Comparison of ENCODE assay signal across 10 mouse cellular contexts in genomic region chr12:30912840-30913239, GRCm38 (mm10). TPM values are rescaled to one million over a fixed set of nuclear protein-coding genes. Genes with fewer than 3 reads are reported as not detected.
DNase-seq lines count a peak whose midpoint lies in the region; ATAC-seq and TF ChIP-seq lines count a peak whose summit lies in the region.
"Had no signal": no experiment of that assay in that cellular context is flagged by ENCODE, and none has a peak within 500 bp of the region (broad histone marks: within the 10 kb centered on the region; RNA-seq: fewer than 3 reads in every experiment).

No protein-coding gene starts in this region.

- no peak for TF ChIP-seq CTCF in layer of hippocampus, adult 2 months (conservative IDR thresholded peaks at IDR 0.05)

- H3K27ac ChIP-seq in layer of hippocampus, adult 2 months: no peak overlapping the region
- H3K27ac ChIP-seq in hindbrain, embryonic 11.5 days (ENCODE audit: low read depth, low read length): no peak overlapping the region

- WGBS in hindbrain, embryonic 11.5 days: 63% methylated on average over 3 of the region's 3 CpGs

- H3K27me3 ChIP-seq in hindbrain, embryonic 11.5 days (ENCODE audit: control insufficient read depth, insufficient read depth, low read length): no peaks in the 10 kb centered on the region

- intact Hi-C loops in left cerebral cortex, postnatal 14 days (cut with DNase I): no loop called here

- peak overlapping the region; percentile 84; the same call in 1 of the 2 replicates for H3K9ac ChIP-seq in hindbrain, embryonic 11.5 days (ENCODE audit: low read depth, low read length)

- ATAC-seq in hindbrain, embryonic 11.5 days (ENCODE audit: low FRiP score): no peak

- H3K36me3 ChIP-seq in hindbrain, embryonic 11.5 days (ENCODE audit: control insufficient read depth, insufficient read depth, low read length): no peaks in the 10 kb centered on the region

- H3K4me1 ChIP-seq in hindbrain, embryonic 11.5 days (replicated peaks; ENCODE audit: control insufficient read depth, insufficient read depth, low read length): no peaks in the 10 kb centered on the region; the same call in 1 of the 2 replicates

- H3K9me3 ChIP-seq in hindbrain, embryonic 11.5 days (ENCODE audit: control insufficient read depth, low read length): no peaks in the 10 kb centered on the region

- peak overlapping the region; percentile 78; the same call in 1 of the 2 replicates for H3K4me3 ChIP-seq in layer of hippocampus, adult 2 months
- H3K4me3 ChIP-seq in hindbrain, embryonic 11.5 days (ENCODE audit: low read depth, low read length): peak overlapping the region; percentile 72; the same call in 1 of the 2 replicates

- no peak for DNase-seq in layer of hippocampus, adult 2 months (ENCODE audit: low spot score in 2 of 2)
- DNase-seq in layer of hippocampus, adult 11-12 months (ENCODE audit: low spot score): no peak
- no peak for DNase-seq in hindbrain, embryonic 11.5 days (ENCODE audit: low spot score)
- DNase-seq in kidney, postnatal 36 days: peak; percentile 39 to 48
- DNase-seq in naive thymus-derived CD4-positive, alpha-beta T cell, adult 2 months (ENCODE audit: low read depth): peak; percentile 11
- no peak for DNase-seq in thymus, postnatal 25 days
- DNase-seq in left cerebral cortex, postnatal 14 days (ENCODE audit: low spot score in 2 of 2): no peak
- DNase-seq in embryo, embryonic 11 days: no peak
- DNase-seq: cerebellum, adult 18-20 months had no signal

- H3K4me2 ChIP-seq in hindbrain, embryonic 11.5 days (replicated peaks; ENCODE audit: low read depth, low read length): no peak overlapping the region; the same call in 1 of the 2 replicates

RNA-seq across cellular contexts. Expression of gene Sh3yl1, which starts 1.4 kb away (rescaled TPM):
- total RNA-seq in layer of hippocampus, adult 2 months (2021): 10 to 100 TPM; 11.0 TPM
- 26.9 and 29.1 TPM in 2 replicates for polyA plus RNA-seq in hindbrain, embryonic 11.5 days (2014; fragmentation: Nextera tagmentation; extraction: Ambion mirVana)
- 10 to 100 TPM; 14.4 to 16.8 TPM for total RNA-seq in left cerebral cortex, postnatal 14 days (2021)

RNA-seq across cellular contexts. Expression of gene Acp1, which starts 1.5 kb away (rescaled TPM):
- 10 to 100 TPM; 57.7 to 63.0 TPM for total RNA-seq in layer of hippocampus, adult 2 months (2021)
- polyA plus RNA-seq in hindbrain, embryonic 11.5 days (2014; fragmentation: Nextera tagmentation; extraction: Ambion mirVana): 166 and 189 TPM in 2 replicates
- total RNA-seq in left cerebral cortex, postnatal 14 days (2021): 10 to 100 TPM; 51.2 to 54.3 TPM

RNA-seq across cellular contexts. Expression of gene Alkal2, which starts 28.7 kb away (rescaled TPM):
- total RNA-seq in layer of hippocampus, adult 2 months (2021): 1 to 10 TPM; 3.2 to 4.6 TPM
- polyA plus RNA-seq in hindbrain, embryonic 11.5 days (2014; fragmentation: Nextera tagmentation; extraction: Ambion mirVana): 0.51 and 0.54 TPM in 2 replicates
- 1 to 10 TPM; 1.7 to 3.4 TPM for total RNA-seq in left cerebral cortex, postnatal 14 days (2021)
- polyA plus RNA-seq: spleen, adult 2 months had no signal

Comparison
In these comparisons a context has a peak if more than half of its experiments do, and no peak if none do; other contexts are left out.
1. DNase-seq: peak in kidney, postnatal 36 days (2 of 2) and naive thymus-derived CD4-positive, alpha-beta T cell, adult 2 months (single experiment); none in layer of hippocampus, adult 2 months (0 of 2), layer of hippocampus, adult 11-12 months (single experiment), hindbrain, embryonic 11.5 days (single experiment), thymus, postnatal 25 days (single experiment), left cerebral cortex, postnatal 14 days (0 of 2) and embryo, embryonic 11 days (single experiment).